Mouse (Mus musculus) forebrain, embryonic 15.5 days (tissue): ENCODE results near the gene Abcb1a. TPM values are rescaled to one million over a fixed set of nuclear protein-coding genes. Genes with fewer than 3 reads are reported as not detected.
"Not testable (repeated sequence)": the region's sequence is repeated elsewhere in the genome, so short reads cannot be mapped to it uniquely, and the experiment has no call there.

Source experiments
- ATAC-seq: fragments of 200-750 bp; cut with Nextera tagmentation; replicated peaks from 2 replicates; pipeline ENCODE4 v1.8.0; 2017; ENCODE audit warnings: mild to moderate bottlenecking, moderate TSS enrichment, moderate library complexity
- H3K27ac ChIP-seq: fragments of 300-500 bp; sonication (generic); replicated peaks from 2 replicates; pipeline ENCODE4 v1.5.1; 2015; ENCODE audit warnings: mild to moderate bottlenecking, inconsistent platforms
- H3K27me3 ChIP-seq: fragments of 300-500 bp; sonication (generic); 2 replicates; pipeline ENCODE4 v1.6.1; 2015; ENCODE audit warnings: inconsistent platforms
- H3K36me3 ChIP-seq: fragments of 300-500 bp; sonication (generic); 2 replicates; pipeline ENCODE4 v1.6.1; 2015; ENCODE audit warnings: mild to moderate bottlenecking, inconsistent platforms
- H3K4me1 ChIP-seq: fragments of 300-500 bp; sonication (generic); 2 replicates; pipeline ENCODE4 v1.6.1; 2015; ENCODE audit warnings: inconsistent platforms
- H3K4me2 ChIP-seq: fragments of 300-500 bp; sonication (generic); replicated peaks from 2 replicates; pipeline ENCODE4 v1.6.1; 2015; ENCODE audit warnings: mild to moderate bottlenecking, inconsistent platforms
- H3K4me3 ChIP-seq: fragments of 300-500 bp; sonication (generic); 2 replicates; pipeline ENCODE4 v1.5.1; 2015; ENCODE audit warnings: mild to moderate bottlenecking, inconsistent platforms
- H3K9ac ChIP-seq: fragments of 300-500 bp; sonication (generic); replicated peaks from 2 replicates; pipeline ENCODE4 v1.6.1; 2015; ENCODE audit warnings: mild to moderate bottlenecking, inconsistent platforms
- H3K9me3 ChIP-seq: fragments of 300-500 bp; sonication (generic); 2 replicates; pipeline ENCODE4 v1.6.1; 2016; ENCODE audit warnings: inconsistent platforms
- WGBS: fragments of 180-500 bp; shearing (Covaris S2); methylation state at CpG from one replicate; pipeline ENCODE4 v1.1.7; 2015; ENCODE audit warnings: mixed read lengths; 5-methylcytosine and 5-hydroxymethylcytosine counted together
- polyA plus RNA-seq: library from polyadenylated mRNA; unstranded; fragments of >200 nt; fragmentation: Nextera tagmentation; extraction: Ambion mirVana; gene quantifications from 2 replicates; pipeline ENCODE4 v1.2.1, GENCODE M21; 2015

Gene Abcb1a
- polyA plus RNA-seq, 1 experiment from 2014 or later, result 1.4 TPM

GRCm38 (mm10) chr5:8733307-8733706 is 73.4 kb downstream of the Abcb1a start:
- not testable (repeated sequence) for ATAC-seq, H3K36me3 ChIP-seq, H3K9ac ChIP-seq, H3K27ac ChIP-seq, H3K4me3 ChIP-seq, H3K4me1 ChIP-seq, H3K4me2 ChIP-seq, H3K27me3 ChIP-seq, H3K9me3 ChIP-seq
- 71% methylated on average over 9 of the region's 10 CpGs for WGBS

- no peaks in the 10 kb centered on the region for H3K9me3 ChIP-seq
- WGBS, result 78% methylated on average over 4 of the region's 4 CpGs
- no peak for ATAC-seq
- H3K4me2 ChIP-seq, result no peak overlapping the region
- H3K9ac ChIP-seq, result no peak overlapping the region
- no peaks in the 10 kb centered on the region for H3K4me1 ChIP-seq
- no peaks in the 10 kb centered on the region for H3K36me3 ChIP-seq
- no peak overlapping the region for H3K4me3 ChIP-seq
- H3K27me3 ChIP-seq, result no peaks in the 10 kb centered on the region
- no peak overlapping the region for H3K27ac ChIP-seq
Measured at GRCm38 (mm10) chr5:8736389-8736788, 76.5 kb downstream of the Abcb1a start.

GRCm38 (mm10) chr5:8737062-8737461 is 77.2 kb downstream of the Abcb1a start:
- H3K4me3 ChIP-seq, result no peak overlapping the region
- H3K9ac ChIP-seq, result no peak overlapping the region
- no peak overlapping the region for H3K27ac ChIP-seq
- 92% methylated on average over 4 of the region's 4 CpGs for WGBS
- H3K9me3 ChIP-seq, result no peaks in the 10 kb centered on the region
- no peaks in the 10 kb centered on the region for H3K36me3 ChIP-seq
- H3K27me3 ChIP-seq, result no peaks in the 10 kb centered on the region
- no peak overlapping the region for H3K4me2 ChIP-seq
- no peaks in the 10 kb centered on the region for H3K4me1 ChIP-seq
- ATAC-seq, result no peak

- not testable (repeated sequence) for H3K9me3 ChIP-seq, H3K36me3 ChIP-seq, H3K27ac ChIP-seq, H3K4me1 ChIP-seq, H3K4me3 ChIP-seq, H3K4me2 ChIP-seq, ATAC-seq, H3K27me3 ChIP-seq, H3K9ac ChIP-seq
- 95% methylated on average over 13 of the region's 13 CpGs for WGBS
Measured at GRCm38 (mm10) chr5:8747244-8747643, 87.4 kb downstream of the Abcb1a start.

- no peaks in the 10 kb centered on the region for H3K4me1 ChIP-seq
- no peak for ATAC-seq
- H3K4me2 ChIP-seq, result no peak overlapping the region
- 75% methylated on average over 3 of the region's 3 CpGs for WGBS
- no peaks in the 10 kb centered on the region for H3K9me3 ChIP-seq
- H3K9ac ChIP-seq, result no peak overlapping the region
- H3K36me3 ChIP-seq, result no peaks in the 10 kb centered on the region
- H3K27me3 ChIP-seq, result no peaks in the 10 kb centered on the region
- no peak overlapping the region for H3K4me3 ChIP-seq
- H3K27ac ChIP-seq, result no peak overlapping the region
Measured at GRCm38 (mm10) chr5:8772866-8773265, 113.0 kb downstream of the Abcb1a start.

GRCm38 (mm10) chr5:8778311-8778710 is 118.4 kb downstream of the Abcb1a start:
- Histone ChIP-seq H3K36me3 (no peaks in the 10 kb centered on the region), H3K4me3 (no peak overlapping the region), H3K9ac (no peak overlapping the region), H3K9me3 (no peaks in the 10 kb centered on the region), H3K4me2 (no peak overlapping the region), H3K27ac (no peak overlapping the region), H3K4me1 (no peaks in the 10 kb centered on the region), H3K27me3 (no peaks in the 10 kb centered on the region)
- 88% methylated on average over 2 of the region's 2 CpGs for WGBS
- no peak for ATAC-seq

GRCm38 (mm10) chr5:8778751-8779150 is 118.9 kb downstream of the Abcb1a start:
- Histone ChIP-seq H3K4me1 (no peaks in the 10 kb centered on the region), H3K4me3 (no peak overlapping the region), H3K9me3 (no peaks in the 10 kb centered on the region), H3K4me2 (no peak overlapping the region), H3K36me3 (no peaks in the 10 kb centered on the region), H3K9ac (no peak overlapping the region), H3K27ac (no peak overlapping the region), H3K27me3 (no peaks in the 10 kb centered on the region)
- ATAC-seq, result no peak
- WGBS, result 87% methylated on average over 2 of the region's 2 CpGs

- Histone ChIP-seq H3K4me1 (no peaks in the 10 kb centered on the region), H3K27ac (no peak overlapping the region), H3K9ac (no peak overlapping the region), H3K4me2 (no peak overlapping the region), H3K27me3 (no peaks in the 10 kb centered on the region), H3K9me3 (no peaks in the 10 kb centered on the region), H3K4me3 (no peak overlapping the region), H3K36me3 (no peaks in the 10 kb centered on the region)
- WGBS, result 80% methylated on average over 4 of the region's 4 CpGs
- ATAC-seq, result no peak
Measured at GRCm38 (mm10) chr5:8792281-8792680, 132.4 kb downstream of the Abcb1a start.

Other genes starting within 250 kb of the Abcb1a start
- gene Dbf4, start 237.4 kb upstream of the Abcb1a start, polyA plus RNA-seq, result 24.3 and 26.5 TPM in 2 replicates
- gene Slc25a40, start 237.2 kb upstream of the Abcb1a start, polyA plus RNA-seq, result 7.5 and 8.6 TPM in 2 replicates
- 31.1 and 33.7 TPM in 2 replicates for gene Rundc3b, start 37.1 kb upstream of the Abcb1a start, polyA plus RNA-seq
- gene Abcb1b, start 138.1 kb downstream of the Abcb1a start, polyA plus RNA-seq, result 0.78 and 1.1 TPM in 2 replicates
- 0.66 and 0.85 TPM in 2 replicates for gene Abcb4, start 233.6 kb downstream of the Abcb1a start, polyA plus RNA-seq